Mouse (Mus musculus): ENCODE measurements at regions not wholly inside any gene's neighbourhood (a gene's known extent, or its start where the extent isn't known, plus 50 kb on each side); places are given as distances from the start of the nearest gene placed in this dataset.

- Histone ChIP-seq H3K27me3 (replicated peaks) (no peaks in the 10 kb centered on the region), H3K4me2 (no peak overlapping the region), H3K9ac (no peak overlapping the region), H3K4me1 (no peaks in the 10 kb centered on the region), H3K36me3 (no peaks in the 10 kb centered on the region), H3K27ac (no peak overlapping the region), H3K9me3 (replicated peaks) (0 out of 2 replicates have a peak, but pooled peaks cover 4% of the 10 kb centered on the region), H3K4me3 (no peak overlapping the region)
- no peak for ATAC-seq
- 74% methylated on average over 14 of the region's 14 CpGs for WGBS (ENCODE audit: insufficient replicate concordance)
Measured at GRCm38 (mm10) chr15:24992665-24993324, 420.8 kb downstream of the Basp1 start.

DNA sequence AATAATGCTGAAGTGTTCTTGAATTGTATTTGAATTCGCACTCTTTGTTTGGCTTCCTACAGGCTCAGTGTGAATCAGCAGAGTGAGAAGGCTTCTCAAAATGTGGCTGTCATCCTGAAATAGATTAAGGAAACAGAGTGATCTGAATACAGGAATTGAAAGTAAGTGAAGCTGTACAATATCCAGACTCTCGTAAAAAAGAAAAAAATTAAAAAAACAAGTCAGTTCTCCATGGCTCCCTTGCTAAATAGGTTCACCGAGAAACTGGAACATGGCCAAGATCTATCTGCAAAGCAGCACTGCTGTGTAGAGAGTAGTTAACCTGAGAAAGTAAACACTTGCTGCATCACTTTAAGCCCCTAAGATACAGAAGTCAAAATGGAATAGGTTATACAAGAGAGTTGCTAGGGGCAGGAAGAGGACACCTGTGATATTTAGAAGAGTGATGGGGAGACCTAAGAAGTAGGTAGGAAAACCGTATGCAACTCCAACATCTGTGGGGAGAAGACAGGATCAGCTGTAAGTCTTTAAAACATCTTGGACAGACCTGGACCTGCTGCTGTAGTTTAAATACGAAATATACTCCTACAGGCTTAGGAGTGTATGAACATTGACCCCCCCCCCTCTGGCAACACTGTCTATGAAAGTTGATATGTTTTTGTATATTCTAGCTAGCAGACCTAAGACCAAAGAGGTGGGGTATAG lies 423.3 kb downstream of the Basp1 start:
- WGBS (ENCODE audit: insufficient replicate concordance), result 60% methylated on average over 5 of the region's 5 CpGs
- Histone ChIP-seq H3K9ac (no peak overlapping the region), H3K4me3 (no peak overlapping the region), H3K27me3 (replicated peaks) (no peaks in the 10 kb centered on the region), H3K4me1 (no peaks in the 10 kb centered on the region), H3K27ac (no peak overlapping the region), H3K9me3 (replicated peaks) (0 out of 2 replicates have a peak, but pooled peaks cover 4% of the 10 kb centered on the region), H3K4me2 (no peak overlapping the region), H3K36me3 (no peaks in the 10 kb centered on the region)
- ATAC-seq, result no peak

DNA sequence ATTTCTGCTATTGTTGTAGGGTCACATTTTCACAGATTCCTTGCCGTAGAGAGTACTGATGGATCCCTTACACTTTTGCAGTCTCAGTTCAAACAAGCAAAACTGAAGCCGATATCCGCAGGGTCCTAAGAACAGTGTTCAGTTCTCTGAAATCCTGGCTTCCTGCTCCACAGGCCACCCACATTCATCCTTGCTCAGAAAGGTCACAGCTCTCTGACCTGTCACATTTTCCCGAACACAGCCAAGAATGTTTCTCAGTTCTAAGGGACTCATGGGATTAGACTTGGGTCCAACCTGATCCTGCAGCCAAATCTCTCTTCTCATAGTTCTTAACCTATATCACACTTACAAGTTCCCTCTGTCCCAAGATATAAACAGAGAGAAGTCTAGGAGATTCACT lies 432.7 kb downstream of the Basp1 start:
- 73% methylated on average over 4 of the region's 4 CpGs for WGBS (ENCODE audit: insufficient replicate concordance)
- H3K4me2 ChIP-seq, result no peak overlapping the region

GRCm38 (mm10) chr15:24972020-24972419 lies 441.5 kb downstream of the Basp1 start:
- 59% methylated on average over 5 of the region's 5 CpGs for WGBS (ENCODE audit: insufficient replicate concordance)
- Histone ChIP-seq H3K9ac (no peak overlapping the region), H3K36me3 (no peaks in the 10 kb centered on the region), H3K4me1 (no peaks in the 10 kb centered on the region), H3K4me3 (no peak overlapping the region), H3K4me2 (no peak overlapping the region), H3K27ac (no peak overlapping the region), H3K27me3 (replicated peaks) (no peaks in the 10 kb centered on the region), H3K9me3 (replicated peaks) (no peaks in the 10 kb centered on the region)
- ATAC-seq, result no peak

More for the DNA sequence above, 432.7 kb downstream of the Basp1 start:
- Histone ChIP-seq H3K9ac (no peak overlapping the region), H3K36me3 (no peaks in the 10 kb centered on the region), H3K27me3 (replicated peaks) (no peaks in the 10 kb centered on the region), H3K4me3 (no peak overlapping the region), H3K4me1 (no peaks in the 10 kb centered on the region), H3K27ac (no peak overlapping the region), H3K9me3 (replicated peaks) (no peaks in the 10 kb centered on the region)
- ATAC-seq, result no peak

DNA sequence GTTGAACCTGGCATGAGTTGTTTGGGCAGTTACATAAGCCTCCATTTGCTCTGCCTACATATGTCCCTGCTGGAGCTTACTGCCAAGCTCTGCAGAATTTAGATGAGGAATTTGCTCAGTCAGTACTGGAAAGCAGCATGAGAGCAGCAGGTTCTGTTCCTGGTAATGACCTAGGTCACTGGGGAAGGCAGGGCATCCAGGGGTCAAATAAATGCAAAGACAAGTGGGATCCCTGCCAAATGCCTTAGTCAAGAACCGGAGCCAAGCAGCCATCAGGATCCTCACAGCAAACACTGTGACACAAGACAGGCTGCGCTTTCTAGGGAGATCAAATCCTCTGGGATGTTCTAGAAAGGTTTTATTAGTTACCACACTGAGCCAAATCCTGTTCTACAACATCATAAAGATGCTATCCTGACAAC lies 444.2 kb downstream of the Basp1 start:
- Histone ChIP-seq H3K4me2 (no peak overlapping the region), H3K27ac (no peak overlapping the region), H3K36me3 (no peaks in the 10 kb centered on the region), H3K4me3 (no peak overlapping the region), H3K4me1 (no peaks in the 10 kb centered on the region), H3K9me3 (replicated peaks) (no peaks in the 10 kb centered on the region), H3K27me3 (replicated peaks) (no peaks in the 10 kb centered on the region), H3K9ac (no peak overlapping the region)
- 56% methylated on average over 2 of the region's 2 CpGs for WGBS (ENCODE audit: insufficient replicate concordance)
- no peak for ATAC-seq

GRCm38 (mm10) chr15:24968636-24969317 lies 444.8 kb downstream of the Basp1 start:
- no peaks in the 10 kb centered on the region for H3K27me3 ChIP-seq (replicated peaks)
- H3K4me1 ChIP-seq, result no peaks in the 10 kb centered on the region
- H3K9me3 ChIP-seq (replicated peaks), result no peaks in the 10 kb centered on the region
- no peak overlapping the region for H3K4me3 ChIP-seq
- WGBS (ENCODE audit: insufficient replicate concordance), result 66% methylated on average over 7 of the region's 7 CpGs
- no peak overlapping the region for H3K9ac ChIP-seq
- no peak overlapping the region for H3K4me2 ChIP-seq
- no peak overlapping the region for H3K27ac ChIP-seq
- no peak for ATAC-seq
- H3K36me3 ChIP-seq, result no peaks in the 10 kb centered on the region

DNA sequence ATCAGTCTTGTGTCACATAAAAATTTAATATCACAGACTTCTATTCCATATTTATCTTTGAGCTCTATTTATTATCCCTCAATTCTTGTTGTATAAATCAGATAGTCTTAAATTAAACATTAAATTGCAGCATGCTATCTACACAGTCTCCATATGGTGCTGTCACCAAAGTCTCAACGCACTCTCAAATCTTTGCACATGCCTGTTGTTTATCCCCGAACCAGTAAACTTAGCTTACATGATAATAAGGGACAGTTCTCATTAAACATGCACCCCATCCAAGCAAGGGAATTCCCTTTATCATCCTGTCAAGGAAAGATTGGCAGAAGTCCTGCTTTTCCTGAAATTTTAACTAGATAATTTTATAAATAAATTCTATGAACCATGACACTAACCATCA lies 483.8 kb downstream of the Basp1 start:
- Histone ChIP-seq H3K9ac (no peak overlapping the region), H3K4me1 (no peaks in the 10 kb centered on the region), H3K27ac (no peak overlapping the region), H3K4me3 (no peak overlapping the region), H3K9me3 (replicated peaks) (no peaks in the 10 kb centered on the region), H3K4me2 (no peak overlapping the region), H3K36me3 (no peaks in the 10 kb centered on the region), H3K27me3 (replicated peaks) (no peaks in the 10 kb centered on the region)
- WGBS (ENCODE audit: insufficient replicate concordance), result 63% methylated on average over 2 of the region's 2 CpGs
- ATAC-seq, result no peak

- H3K4me3 ChIP-seq, result no peak overlapping the region
- H3K36me3 ChIP-seq, result no peaks in the 10 kb centered on the region
- no peak overlapping the region for H3K27ac ChIP-seq
- ATAC-seq, result no peak
- no peak overlapping the region for H3K9ac ChIP-seq
- no peak overlapping the region for H3K4me2 ChIP-seq
- WGBS (ENCODE audit: insufficient replicate concordance), result 57% methylated on average over 1 of the region's 1 CpGs
- H3K27me3 ChIP-seq (replicated peaks), result no peaks in the 10 kb centered on the region
- H3K4me1 ChIP-seq, result no peaks in the 10 kb centered on the region
- H3K9me3 ChIP-seq (replicated peaks), result no peaks in the 10 kb centered on the region
Measured at GRCm38 (mm10) chr15:24911866-24912265, 501.7 kb downstream of the Basp1 start.

- ATAC-seq, result no peak
- H3K4me2 ChIP-seq, result no peak overlapping the region
- H3K9ac ChIP-seq, result no peak overlapping the region
- no peaks in the 10 kb centered on the region for H3K9me3 ChIP-seq (replicated peaks)
- H3K27ac ChIP-seq, result no peak overlapping the region
- H3K27me3 ChIP-seq (replicated peaks), result no peaks in the 10 kb centered on the region
- WGBS (ENCODE audit: insufficient replicate concordance), result 62% methylated on average over 1 of the region's 1 CpGs
- no peak overlapping the region for H3K4me3 ChIP-seq
- H3K4me1 ChIP-seq, result no peaks in the 10 kb centered on the region
- H3K36me3 ChIP-seq, result no peaks in the 10 kb centered on the region
Measured at GRCm38 (mm10) chr15:24911466-24911865, 502.1 kb downstream of the Basp1 start.

- H3K4me3 ChIP-seq, result no peak overlapping the region
- H3K4me1 ChIP-seq, result no peaks in the 10 kb centered on the region
- ATAC-seq, result no peak
- WGBS (ENCODE audit: insufficient replicate concordance), result 68% methylated on average over 4 of the region's 4 CpGs
- no peaks in the 10 kb centered on the region for H3K36me3 ChIP-seq
- no peak overlapping the region for H3K27ac ChIP-seq
- H3K27me3 ChIP-seq (replicated peaks), result no peaks in the 10 kb centered on the region
- no peak overlapping the region for H3K9ac ChIP-seq
- H3K4me2 ChIP-seq, result no peak overlapping the region
- no peaks in the 10 kb centered on the region for H3K9me3 ChIP-seq (replicated peaks)
Measured at GRCm38 (mm10) chr15:24906957-24907356, 506.6 kb downstream of the Basp1 start.

- 53% methylated on average over 1 of the region's 1 CpGs for WGBS (ENCODE audit: insufficient replicate concordance)
Measured at GRCm38 (mm10) chr15:24878846-24879245, 534.7 kb downstream of the Basp1 start.

More at GRCm38 (mm10) chr15:24878846-24879245, 534.7 kb downstream of the Basp1 start:
- Histone ChIP-seq H3K27ac (no peak overlapping the region), H3K9ac (no peak overlapping the region), H3K4me1 (no peaks in the 10 kb centered on the region), H3K36me3 (no peaks in the 10 kb centered on the region), H3K4me2 (no peak overlapping the region), H3K4me3 (no peak overlapping the region), H3K9me3 (replicated peaks) (no peaks in the 10 kb centered on the region), H3K27me3 (replicated peaks) (no peaks in the 10 kb centered on the region)
- no peak for ATAC-seq
